Mouse (Mus musculus) kidney, postnatal 4 days (tissue): ENCODE data around the gene Rps6ka1.

Experiments used
- DNase-seq, 2 experiments: peaks; one replicate each; pipeline ENCODE4 v3.0.0; 2021; ENCODE audit warnings: mixed read lengths in 2 of 2

The Rps6ka1 gene

GRCm38 (mm10) chr4:133817356-133817755 is 70.2 kb downstream of the Rps6ka1 start:
- no peak for DNase-seq

- no peak for DNase-seq
Observed at GRCm38 (mm10) chr4:133816504-133816875, 71.1 kb downstream of the Rps6ka1 start.

- peak; percentile 40 to 48 for DNase-seq
Observed at GRCm38 (mm10) chr4:133815635-133816503, 71.7 kb downstream of the Rps6ka1 start.

- DNase-seq, result no peak
Observed at GRCm38 (mm10) chr4:133814804-133815515, 72.6 kb downstream of the Rps6ka1 start.

GRCm38 (mm10) chr4:133813992-133814803 is 73.4 kb downstream of the Rps6ka1 start:
- peak; percentile 92 to 97 for DNase-seq

GRCm38 (mm10) chr4:133813174-133813991 is 74.2 kb downstream of the Rps6ka1 start:
- peak; percentile 96 to 98 for DNase-seq

- no peak for DNase-seq
Observed at GRCm38 (mm10) chr4:133804401-133805263, 83.0 kb downstream of the Rps6ka1 start.

- no peak for DNase-seq
Observed at GRCm38 (mm10) chr4:133800589-133800988, 87.0 kb downstream of the Rps6ka1 start.
